Mouse (Mus musculus) spleen, postnatal 14 days (tissue): ENCODE data around the gene Nelfcd.

Experiments
- DNase-seq, 2 experiments: peaks; one replicate each; pipeline ENCODE4 v3.0.0; 2021 to 2022; ENCODE audit warnings: low spot score in 2 of 2

Nelfcd gene

GRCm38 (mm10) chr2:174473550-174473927, 57.9 kb downstream of the Nelfcd start:
- no peak for DNase-seq
